Mouse (Mus musculus) embryonic fibroblast, embryonic 13.5 days (primary cell): ENCODE results near the gene Epha4.

ENCODE experiments used
- CTCF ChIP-seq: IDR thresholded peaks from 2 replicates; pipeline ENCODE4 v1.5.1; 2011; ENCODE audit warnings: mild to moderate bottlenecking, control low read depth, low read length, moderate library complexity, borderline replicate concordance; ENCODE audit not compliant: insufficient read depth
- POLR2A ChIP-seq: IDR thresholded peaks from 2 replicates; pipeline ENCODE4 v1.6.1; 2011; ENCODE audit warnings: low read depth, mild to moderate bottlenecking, control low read depth, low read length, moderate library complexity

DNA sequence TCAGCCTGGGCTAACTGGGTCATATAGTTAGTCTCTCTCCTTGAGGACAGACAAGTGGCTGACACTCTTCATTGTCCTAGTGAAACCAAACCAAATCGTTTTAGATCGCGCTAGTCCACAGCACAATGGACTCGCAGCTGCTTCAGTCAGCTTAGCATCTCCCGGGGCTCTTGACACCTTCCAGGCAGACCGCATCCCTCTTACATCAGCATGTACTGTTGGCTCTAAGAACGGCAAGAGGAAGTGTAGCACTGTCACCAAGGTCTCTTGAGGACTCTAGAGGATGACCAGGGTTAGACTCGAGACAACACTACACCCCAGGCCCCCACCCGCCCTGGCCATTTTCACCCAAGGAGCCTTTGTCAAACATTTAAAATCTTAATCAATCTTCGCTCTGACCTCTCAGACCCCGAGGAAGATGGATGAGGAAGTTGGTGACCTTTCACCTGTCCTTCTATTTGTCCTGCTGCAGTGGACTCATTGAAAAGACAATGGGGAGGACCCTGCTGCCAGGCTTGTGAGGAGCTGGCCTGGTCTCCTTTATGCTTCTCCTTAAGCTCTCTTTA is 12.3 kb downstream of the Epha4 start:
- no peak for TF ChIP-seq POLR2A
- no peak for TF ChIP-seq CTCF
